Mouse (Mus musculus): ENCODE measurements around the gene Slc16a5.
"Not testable (repeated sequence)": the region's sequence is repeated elsewhere in the genome, so short reads cannot be mapped to it uniquely, and the experiment has no call there.

DNA sequence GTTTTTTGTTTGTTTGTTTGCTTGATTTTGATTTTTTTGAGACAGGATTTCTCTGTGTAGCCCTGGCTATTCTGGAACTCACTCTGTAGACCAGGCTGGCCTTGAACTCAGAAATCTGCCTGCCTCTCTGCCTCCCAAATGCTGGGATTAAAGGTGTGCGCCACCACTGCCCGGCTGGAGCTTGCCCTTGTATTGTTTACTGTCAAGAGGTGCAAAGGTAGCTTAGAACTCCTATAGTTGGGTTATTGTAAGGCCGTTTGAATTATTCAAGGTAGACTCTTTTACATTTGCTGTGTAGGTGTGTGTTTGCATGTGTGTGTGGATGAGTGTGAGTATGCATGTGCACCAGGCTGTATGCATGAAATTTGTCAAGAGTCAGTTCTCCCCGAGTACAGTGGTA lies 14.4 kb downstream of the Slc16a5 start:
- not testable (repeated sequence) for TF ChIP-seq POLR2A (IDR thresholded peaks at IDR 0.05; ENCODE audit: low read depth, low read length); CTCF (conservative IDR thresholded peaks at IDR 0.05; ENCODE audit: insufficient read depth, insufficient read length, low read depth, low read length)
